Mouse (Mus musculus) stomach, postnatal 0 days (tissue): ENCODE data around the gene Tbpl2. TPM values are rescaled to one million over a fixed set of nuclear protein-coding genes. Genes with fewer than 3 reads are reported as not detected.

ENCODE experiments used
- ATAC-seq: fragments of 200-750 bp; cut with Nextera tagmentation; 2 replicates; pipeline ENCODE4 v1.8.0; 2017; ENCODE audit not compliant: low FRiP score, low TSS enrichment
- DNase-seq: peaks from one replicate; pipeline ENCODE4 v3.0.0-alpha.2; 2016; ENCODE audit warnings: low spot score
- H3K27ac ChIP-seq: fragments of 300-500 bp; sonication (generic); replicated peaks from 2 replicates; pipeline ENCODE4 v1.5.1; 2014; ENCODE audit warnings: mild to moderate bottlenecking, control low read depth
- H3K27me3 ChIP-seq: fragments of 300-500 bp; sonication (generic); 2 replicates; pipeline ENCODE4 v1.6.1; 2014; ENCODE audit warnings: low read length; ENCODE audit not compliant: control insufficient read depth, insufficient read depth
- H3K36me3 ChIP-seq: fragments of 300-500 bp; sonication (generic); 2 replicates; pipeline ENCODE4 v1.6.1; 2014; ENCODE audit warnings: low read length, mixed read lengths; ENCODE audit not compliant: control insufficient read depth, insufficient read depth
- H3K4me1 ChIP-seq: fragments of 300-500 bp; sonication (generic); replicated peaks from 2 replicates; pipeline ENCODE4 v1.6.1; 2014; ENCODE audit warnings: antibody characterized with exemption; ENCODE audit not compliant: control insufficient read depth, insufficient read depth
- H3K4me2 ChIP-seq: fragments of 300-500 bp; sonication (generic); replicated peaks from 2 replicates; pipeline ENCODE4 v1.6.1; 2014; ENCODE audit warnings: low read depth, mild to moderate bottlenecking, control low read depth, moderate library complexity
- H3K4me3 ChIP-seq: fragments of 300-500 bp; sonication (generic); 2 replicates; pipeline ENCODE4 v1.5.1; 2014; ENCODE audit warnings: low read depth, low read length, control low read depth
- H3K9ac ChIP-seq: fragments of 300-500 bp; sonication (generic); 2 replicates; pipeline ENCODE4 v1.6.1; 2014; ENCODE audit warnings: mild to moderate bottlenecking, low read length, control low read depth, mixed read lengths
- H3K9me3 ChIP-seq: fragments of 300-500 bp; sonication (generic); 2 replicates; pipeline ENCODE4 v1.6.1; 2016; ENCODE audit warnings: low read length; ENCODE audit not compliant: control insufficient read depth
- CTCF ChIP-seq: IDR thresholded peaks from 2 replicates; pipeline ENCODE4 v1.5.1; 2016; ENCODE audit warnings: antibody characterized with exemption, low read depth, mild to moderate bottlenecking, moderate library complexity
- EP300 ChIP-seq: optimal IDR thresholded peaks from 2 replicates; pipeline ENCODE3; 2016; ENCODE audit warnings: antibody characterized with exemption
- WGBS: fragments of 180-500 bp; shearing (Covaris S2); extraction: QIAGEN DNeasy Blood & Tissue Kit; methylation state at CpG from one replicate; pipeline ENCODE4 v1.1.7; 2014; 5-methylcytosine and 5-hydroxymethylcytosine counted together
- polyA plus RNA-seq: library from polyadenylated mRNA; unstranded; fragments of >200 nt; fragmentation: Nextera tagmentation; extraction: Ambion mirVana; gene quantifications from 2 replicates; pipeline ENCODE4 v1.2.1, GENCODE M21; 2015

Gene Tbpl2
- not detected in 2 replicates for polyA plus RNA-seq

- H3K9me3 ChIP-seq = no peaks in the 10 kb centered on the region
- ATAC-seq = no peak
- no peaks in the 10 kb centered on the region for H3K36me3 ChIP-seq
- no peak within 1 kb of the TSS for H3K9ac ChIP-seq
- 68% methylated on average over 4 of the region's 4 CpGs for WGBS
- DNase-seq = no peak
- no peak within 1 kb of the TSS for H3K4me3 ChIP-seq
- H3K4me2 ChIP-seq = no peak within 1 kb of the TSS
- H3K27me3 ChIP-seq = no peaks in the 10 kb centered on the region
- H3K4me1 ChIP-seq = no peaks in the 10 kb centered on the region
- no peak for TF ChIP-seq EP300
- no peak for TF ChIP-seq CTCF
- H3K27ac ChIP-seq = no peak within 1 kb of the TSS
Observed at GRCm38 (mm10) chr2:24096495-24096894, at the start of gene Tbpl2. Gene Tbpl2 (minus strand): TSS chr2:24096595.

- H3K36me3 ChIP-seq = no peaks in the 10 kb centered on the region
- WGBS = 74% methylated on average over 1 of the region's 1 CpGs
- no peak for ATAC-seq
- no peak for DNase-seq
- H3K27me3 ChIP-seq = no peaks in the 10 kb centered on the region
- no peak for TF ChIP-seq CTCF
- no peak for TF ChIP-seq EP300
- H3K4me3 ChIP-seq = no peak overlapping the region
- no peak overlapping the region for H3K4me2 ChIP-seq
- H3K9ac ChIP-seq = no peak overlapping the region
- H3K9me3 ChIP-seq = no peaks in the 10 kb centered on the region
- H3K27ac ChIP-seq = no peak overlapping the region
- H3K4me1 ChIP-seq = no peaks in the 10 kb centered on the region
Observed at GRCm38 (mm10) chr2:24134373-24134772, 38.0 kb upstream of the Tbpl2 start.

- Histone ChIP-seq H3K4me1 (no peaks in the 10 kb centered on the region), H3K4me3 (no peak overlapping the region), H3K27ac (no peak overlapping the region), H3K9ac (no peak overlapping the region), H3K9me3 (no peaks in the 10 kb centered on the region), H3K4me2 (no peak overlapping the region), H3K27me3 (no peaks in the 10 kb centered on the region), H3K36me3 (no peaks in the 10 kb centered on the region)
- TF ChIP-seq EP300 = no peak
- ATAC-seq (no peak), DNase-seq (no peak)
Observed at GRCm38 (mm10) chr2:24109085-24109484, 12.7 kb upstream of the Tbpl2 start.

GRCm38 (mm10) chr2:24103619-24104289 is 7.4 kb upstream of the Tbpl2 start:
- Histone ChIP-seq H3K4me2 (no peak overlapping the region), H3K9me3 (no peaks in the 10 kb centered on the region), H3K36me3 (no peaks in the 10 kb centered on the region), H3K9ac (no peak overlapping the region), H3K27ac (no peak overlapping the region), H3K27me3 (no peaks in the 10 kb centered on the region), H3K4me1 (no peaks in the 10 kb centered on the region), H3K4me3 (no peak overlapping the region)
- WGBS = 66% methylated on average over 4 of the region's 4 CpGs
- ATAC-seq (no peak), DNase-seq (no peak)
- TF ChIP-seq EP300 (no peak), CTCF (no peak)

GRCm38 (mm10) chr2:24090921-24091320 is 5.5 kb downstream of the Tbpl2 start:
- H3K9ac ChIP-seq = no peak overlapping the region
- no peaks in the 10 kb centered on the region for H3K36me3 ChIP-seq
- TF ChIP-seq EP300 (no peak), CTCF (no peak)
- H3K9me3 ChIP-seq = no peaks in the 10 kb centered on the region
- no peak for ATAC-seq
- H3K27me3 ChIP-seq = no peaks in the 10 kb centered on the region
- no peak overlapping the region for H3K27ac ChIP-seq
- DNase-seq = no peak
- WGBS = 89% methylated on average over 1 of the region's 1 CpGs
- H3K4me2 ChIP-seq = no peak overlapping the region
- H3K4me3 ChIP-seq = no peak overlapping the region
- H3K4me1 ChIP-seq = no peaks in the 10 kb centered on the region

GRCm38 (mm10) chr2:24050459-24050858 is 45.9 kb downstream of the Tbpl2 start:
- no peak overlapping the region for H3K4me3 ChIP-seq
- 70% methylated on average over 3 of the region's 3 CpGs for WGBS
- no peak overlapping the region for H3K9ac ChIP-seq
- H3K36me3 ChIP-seq = no peaks in the 10 kb centered on the region
- no peaks in the 10 kb centered on the region for H3K9me3 ChIP-seq
- no peak overlapping the region for H3K4me2 ChIP-seq
- H3K27ac ChIP-seq = no peak overlapping the region
- no peak for ATAC-seq
- no peaks in the 10 kb centered on the region for H3K27me3 ChIP-seq
- TF ChIP-seq CTCF (no peak), EP300 (no peak)
- no peaks in the 10 kb centered on the region for H3K4me1 ChIP-seq
- no peak for DNase-seq
